Mouse (Mus musculus): ENCODE measurements around the gene C3.

DNA sequence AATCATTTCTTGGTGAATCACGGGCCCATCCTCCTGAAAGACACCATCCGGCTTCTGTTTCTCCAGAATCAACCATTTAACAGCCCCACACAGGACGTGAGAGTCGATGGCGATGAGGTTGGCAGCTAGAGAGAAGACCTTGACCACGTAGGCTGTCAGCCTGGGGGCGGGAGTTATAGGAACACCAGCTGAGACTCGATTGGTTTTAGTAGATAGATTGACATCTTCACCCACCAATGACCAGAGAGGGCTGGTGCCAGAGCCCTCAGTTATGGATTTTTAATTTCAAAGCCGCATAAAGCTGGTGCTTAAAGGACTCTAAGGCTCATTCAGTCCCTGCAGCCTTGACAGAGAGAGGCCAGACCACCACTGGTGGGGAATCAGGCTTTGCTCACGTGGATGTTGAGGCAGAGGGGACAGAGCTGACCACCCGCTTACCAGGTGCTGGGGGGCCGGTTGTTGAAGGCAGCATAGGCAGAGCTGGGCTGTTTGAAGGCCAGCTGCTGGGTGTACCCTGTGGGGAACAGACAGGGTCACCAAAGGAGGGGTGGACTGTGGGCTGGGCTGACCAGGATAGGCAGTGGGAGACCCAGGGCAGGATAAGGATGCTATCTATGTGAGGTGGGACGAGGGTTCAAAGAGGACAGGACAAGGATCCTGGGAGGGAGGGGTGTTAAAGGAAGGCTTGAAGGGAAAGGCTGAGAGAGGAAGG, 13.1 kb downstream of the C3 start:
- TF ChIP-seq POLR2A (IDR thresholded peaks at IDR 0.05; ENCODE audit: borderline replicate concordance, extremely low read depth, insufficient read depth, insufficient read length, poor library complexity, severe bottlenecking) (no peak), CTCF (IDR thresholded peaks at IDR 0.05; ENCODE audit: borderline replicate concordance, extremely low read depth, insufficient read depth, insufficient read length) (no peak)

All from brain, embryonic 14.5 days (tissue).